Mouse (Mus musculus) cerebellum, adult 11-12 months (tissue): ENCODE measurements at regions not wholly inside any gene's neighbourhood (a gene's known extent, or its start where the extent isn't known, plus 50 kb on each side); places are given as distances from the start of the nearest gene placed in this dataset.

Experiments used
- DNase-seq: peaks from one replicate; pipeline ENCODE4 v3.0.0; 2022

DNA sequence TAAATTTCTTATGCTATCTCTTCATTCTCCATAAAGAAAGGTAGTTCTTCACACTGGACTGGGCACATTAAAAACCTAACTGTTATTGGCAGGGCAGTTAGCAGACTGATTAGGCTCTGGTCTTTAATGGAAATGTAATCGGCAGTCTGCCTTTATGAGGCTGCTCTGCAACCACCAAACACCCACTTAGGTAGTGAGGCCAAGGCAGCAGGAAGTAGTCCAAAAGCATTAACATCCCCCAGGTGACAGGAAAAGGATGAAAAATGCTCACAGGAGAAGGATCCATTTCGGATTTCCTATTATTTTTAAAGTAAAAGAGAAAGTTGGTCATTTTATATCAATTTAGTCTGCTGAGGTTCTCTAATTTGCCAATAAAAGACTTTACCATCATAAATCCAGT is 528.9 kb upstream of the Dppa4 start:
- DNase-seq, result no peak

DNA sequence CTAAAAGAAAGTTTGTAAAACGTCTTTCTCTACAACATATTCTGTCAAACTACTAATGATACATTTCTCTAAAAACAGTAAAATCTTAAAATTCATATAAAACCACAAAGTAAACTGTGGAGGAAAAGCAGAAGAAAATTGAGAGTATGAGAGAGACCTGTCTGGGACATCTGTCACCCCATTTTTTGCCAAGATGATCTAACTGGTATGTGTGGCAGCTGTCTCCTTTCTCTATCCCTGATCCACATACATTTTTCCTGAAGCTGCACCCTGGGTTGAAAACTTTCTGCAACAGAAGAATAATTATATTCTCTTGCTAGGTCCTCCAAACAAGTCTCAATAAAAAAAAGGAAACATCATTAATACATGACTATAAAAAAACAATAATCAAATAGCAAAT is 525.2 kb upstream of the Dppa4 start:
- no peak for DNase-seq

DNA sequence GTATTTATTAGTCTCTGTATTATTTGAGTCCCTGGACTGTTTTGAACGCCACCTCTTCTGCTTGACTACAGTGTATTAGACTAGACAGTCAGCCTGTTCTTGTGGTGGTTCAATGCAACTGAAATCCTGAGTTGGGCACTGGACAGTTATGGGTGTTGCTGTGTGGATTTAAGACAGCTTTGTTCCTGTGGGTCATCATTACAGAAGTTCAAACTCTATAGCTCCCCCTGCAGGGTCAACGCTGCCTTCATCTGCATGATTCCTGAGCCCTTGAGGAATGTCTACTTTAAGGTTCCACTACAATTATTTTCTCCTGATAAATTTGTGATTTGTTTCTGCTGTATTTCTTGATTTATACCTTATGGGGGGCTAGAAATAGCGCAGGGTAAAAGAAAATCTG is 517.8 kb upstream of the Dppa4 start:
- peak; percentile 4 for DNase-seq

- DNase-seq, result no peak
Observed at GRCm38 (mm10) chr16:47788515-47788914, 495.0 kb upstream of the Dppa4 start.

DNA sequence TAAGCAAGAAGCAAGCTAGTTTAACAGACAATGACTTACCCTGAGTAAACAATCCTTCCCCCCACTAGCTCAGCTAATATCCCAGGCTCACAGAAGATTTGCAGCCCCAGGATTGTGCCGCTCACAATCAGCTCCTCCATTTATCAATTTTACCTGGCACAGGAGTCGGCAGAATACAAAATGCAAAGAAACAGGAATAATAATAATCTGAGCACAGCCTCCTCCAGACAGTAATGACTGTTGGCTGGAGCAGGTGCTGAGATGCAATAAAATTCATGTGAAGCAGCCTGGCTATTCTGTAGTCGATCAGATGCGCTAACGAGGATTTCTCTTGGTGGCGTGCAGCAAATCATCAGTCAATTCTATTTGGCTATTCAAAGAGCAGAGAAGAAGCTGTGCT is 492.9 kb upstream of the Dppa4 start:
- DNase-seq, result no peak

DNA sequence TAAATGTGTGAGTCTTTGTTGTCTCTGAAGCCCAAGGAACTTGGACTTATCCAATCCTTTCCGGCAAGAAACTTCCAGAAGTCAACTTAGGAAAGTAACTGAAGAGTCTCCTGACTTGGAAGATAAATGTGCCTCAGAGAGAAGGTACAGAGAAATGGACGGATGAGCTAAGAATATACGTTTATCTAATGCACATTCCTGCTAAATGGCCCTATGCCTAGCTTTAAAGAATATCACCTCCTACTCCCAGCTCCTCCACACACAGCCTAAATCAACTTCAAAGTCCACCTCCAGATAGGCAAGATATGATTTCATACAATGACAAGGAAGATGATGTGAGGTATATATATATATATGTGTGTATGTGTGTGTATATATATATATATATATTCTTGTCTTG is 492.1 kb upstream of the Dppa4 start:
- DNase-seq, result no peak

DNA sequence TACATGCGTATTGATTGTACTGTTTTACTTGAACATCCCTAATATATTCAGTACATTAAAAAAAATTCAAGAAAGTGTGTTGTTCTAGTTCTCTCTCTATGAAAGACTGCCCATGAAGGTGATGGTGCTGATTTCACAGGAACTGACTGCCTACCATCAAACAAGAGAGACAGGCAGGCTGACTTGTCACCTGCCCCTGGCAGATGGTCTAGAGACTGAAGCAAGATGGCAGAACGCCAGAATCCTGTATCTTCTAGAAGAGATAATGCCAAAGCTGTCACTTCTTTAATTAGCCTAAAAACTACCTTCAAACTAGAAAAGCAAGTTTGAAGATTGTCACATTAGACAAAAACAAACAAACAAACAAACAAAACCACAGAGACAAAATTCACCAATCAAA is 484.7 kb upstream of the Dppa4 start:
- DNase-seq, result peak; percentile 62

- no peak for DNase-seq
Observed at GRCm38 (mm10) chr16:47843169-47843568, 440.4 kb upstream of the Dppa4 start.

DNA sequence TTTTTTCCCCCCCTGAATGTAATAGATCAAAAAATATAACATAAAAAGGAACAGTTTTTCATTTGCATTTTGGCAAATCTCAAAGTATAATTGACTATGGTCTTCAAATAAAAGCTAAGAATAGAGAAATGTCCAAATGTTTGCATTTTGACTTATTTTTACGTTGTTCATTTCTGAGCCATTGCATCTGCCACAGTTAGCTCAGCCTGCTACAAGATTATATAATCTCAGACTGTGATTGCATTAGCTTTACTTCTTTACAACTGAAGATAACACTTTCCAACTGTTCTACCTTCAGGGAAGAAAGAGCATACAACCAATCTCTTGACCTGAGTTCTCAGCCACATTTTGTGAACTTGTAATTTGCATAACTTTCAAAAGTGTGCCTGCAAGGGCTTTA is 431.9 kb upstream of the Dppa4 start:
- no peak for DNase-seq

DNA sequence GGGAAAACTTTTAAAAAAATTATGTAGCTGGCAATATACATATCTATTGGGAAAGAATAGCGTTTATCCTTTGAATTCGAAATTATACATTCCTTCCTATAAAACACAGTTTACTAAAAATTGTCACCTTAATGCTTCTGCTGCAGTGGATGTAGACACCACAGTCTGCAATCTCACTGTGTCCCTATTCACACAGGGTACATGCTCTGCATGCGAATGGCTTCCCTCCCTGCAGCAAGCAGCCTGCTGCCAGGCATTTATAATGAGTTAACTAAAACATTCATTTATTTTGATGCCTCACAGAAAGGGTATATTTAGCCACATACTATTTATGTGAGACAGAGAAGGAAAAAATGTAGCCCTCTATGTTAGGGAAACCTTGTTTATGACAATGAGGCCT is 423.7 kb upstream of the Dppa4 start:
- no peak for DNase-seq

DNA sequence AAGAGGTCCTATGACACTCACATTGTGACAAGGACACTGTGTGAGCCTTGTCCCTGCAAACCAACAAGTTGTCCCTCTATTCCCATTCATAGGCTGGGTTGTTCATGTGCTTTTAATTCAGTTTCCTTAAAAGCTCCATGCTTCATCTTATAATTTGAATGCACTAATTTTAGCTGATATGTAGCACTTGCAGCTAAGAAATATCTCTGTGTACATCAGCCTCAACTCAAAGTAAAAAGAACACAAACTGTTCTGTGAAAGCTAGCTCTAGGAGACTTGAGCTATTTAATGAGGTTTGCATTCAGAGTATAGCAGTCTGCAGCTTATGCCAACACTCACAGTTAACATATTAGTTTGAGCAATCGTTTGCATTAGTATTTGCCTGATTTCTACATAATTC is 408.3 kb upstream of the Dppa4 start:
- no peak for DNase-seq

DNA sequence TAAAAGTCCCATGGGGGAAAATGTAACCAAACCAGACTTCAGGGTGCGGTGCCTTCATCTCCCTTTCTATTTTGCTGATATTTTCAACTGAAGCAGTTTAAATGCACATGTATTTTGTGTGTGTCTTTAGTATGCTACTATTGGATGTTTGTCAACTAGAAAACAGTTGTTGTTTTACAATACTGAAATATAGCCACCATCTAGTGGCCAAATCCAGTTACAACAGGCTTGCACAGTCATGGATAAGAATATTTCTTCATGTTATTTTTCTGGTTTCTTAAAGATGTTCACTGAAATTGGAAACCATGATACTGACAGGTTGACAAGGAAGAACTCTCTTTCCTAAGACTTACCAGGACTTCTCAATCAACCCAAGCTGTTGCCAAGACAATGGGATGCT is 400.1 kb upstream of the Dppa4 start:
- DNase-seq, result no peak

GRCm38 (mm10) chr16:47887019-47887418 is 396.5 kb upstream of the Dppa4 start:
- no peak for DNase-seq

GRCm38 (mm10) chr16:47900785-47901184 is 382.7 kb upstream of the Dppa4 start:
- DNase-seq, result no peak

GRCm38 (mm10) chr16:47938000-47938399 is 345.5 kb upstream of the Dppa4 start:
- no peak for DNase-seq
